Mouse (Mus musculus) midbrain, embryonic 14.5 days (tissue): ENCODE results near the gene Gna14. TPM values are rescaled to one million over a fixed set of nuclear protein-coding genes. Genes with fewer than 3 reads are reported as not detected.

Experiments used
- ATAC-seq: fragments of 200-750 bp; cut with Nextera tagmentation; 2 replicates; pipeline ENCODE4 v1.8.0; 2017; ENCODE audit warnings: moderate number of reproducible peaks, moderate library complexity; ENCODE audit not compliant: low FRiP score, low TSS enrichment
- DNase-seq: peaks from one replicate; pipeline ENCODE4 v3.0.0-alpha.2; 2015
- H3K27ac ChIP-seq: fragments of 300-500 bp; sonication (generic); replicated peaks from 2 replicates; pipeline ENCODE4 v1.5.1; 2014; ENCODE audit warnings: mild to moderate bottlenecking, low read depth, low read length, moderate library complexity
- H3K27me3 ChIP-seq: fragments of 300-500 bp; sonication (generic); 2 replicates; pipeline ENCODE4 v1.6.1; 2014; ENCODE audit warnings: low read length, control low read depth, mixed read lengths; ENCODE audit not compliant: control insufficient read depth, insufficient read depth
- H3K36me3 ChIP-seq: fragments of 300-500 bp; sonication (generic); 2 replicates; pipeline ENCODE4 v1.6.1; 2014; ENCODE audit warnings: low read length, control low read depth; ENCODE audit not compliant: control insufficient read depth, insufficient read depth
- H3K4me1 ChIP-seq: fragments of 300-500 bp; sonication (generic); 2 replicates; pipeline ENCODE4 v1.6.1; 2014; ENCODE audit warnings: mild to moderate bottlenecking, antibody characterized with exemption, low read length, control low read depth; ENCODE audit not compliant: control insufficient read depth, insufficient read depth
- H3K4me2 ChIP-seq: fragments of 300-500 bp; sonication (generic); 2 replicates; pipeline ENCODE4 v1.6.1; 2014; ENCODE audit warnings: mild to moderate bottlenecking, low read length, moderate library complexity
- H3K4me3 ChIP-seq: fragments of 300-500 bp; sonication (generic); replicated peaks from 2 replicates; pipeline ENCODE4 v1.5.1; 2014; ENCODE audit warnings: low read depth, low read length
- H3K9ac ChIP-seq: fragments of 300-500 bp; sonication (generic); replicated peaks from 2 replicates; pipeline ENCODE4 v1.6.1; 2014; ENCODE audit warnings: mild to moderate bottlenecking, low read length, moderate library complexity
- H3K9me3 ChIP-seq: fragments of 300-500 bp; sonication (generic); 2 replicates; pipeline ENCODE4 v1.6.1; 2016; ENCODE audit warnings: low read length, control low read depth, mixed read lengths; ENCODE audit not compliant: control insufficient read depth
- WGBS: fragments of 180-500 bp; shearing (Covaris S2); extraction: QIAGEN DNeasy Blood & Tissue Kit; methylation state at CpG from one replicate; pipeline ENCODE4 v1.1.7; 2014; 5-methylcytosine and 5-hydroxymethylcytosine counted together
- polyA plus RNA-seq: library from polyadenylated mRNA; unstranded; fragments of >200 nt; fragmentation: Nextera tagmentation; extraction: Ambion mirVana; gene quantifications from 2 replicates; pipeline ENCODE4 v1.2.1, GENCODE M21; 2014

Gene Gna14
- polyA plus RNA-seq, result 0.25 and 0.35 TPM in 2 replicates

DNA sequence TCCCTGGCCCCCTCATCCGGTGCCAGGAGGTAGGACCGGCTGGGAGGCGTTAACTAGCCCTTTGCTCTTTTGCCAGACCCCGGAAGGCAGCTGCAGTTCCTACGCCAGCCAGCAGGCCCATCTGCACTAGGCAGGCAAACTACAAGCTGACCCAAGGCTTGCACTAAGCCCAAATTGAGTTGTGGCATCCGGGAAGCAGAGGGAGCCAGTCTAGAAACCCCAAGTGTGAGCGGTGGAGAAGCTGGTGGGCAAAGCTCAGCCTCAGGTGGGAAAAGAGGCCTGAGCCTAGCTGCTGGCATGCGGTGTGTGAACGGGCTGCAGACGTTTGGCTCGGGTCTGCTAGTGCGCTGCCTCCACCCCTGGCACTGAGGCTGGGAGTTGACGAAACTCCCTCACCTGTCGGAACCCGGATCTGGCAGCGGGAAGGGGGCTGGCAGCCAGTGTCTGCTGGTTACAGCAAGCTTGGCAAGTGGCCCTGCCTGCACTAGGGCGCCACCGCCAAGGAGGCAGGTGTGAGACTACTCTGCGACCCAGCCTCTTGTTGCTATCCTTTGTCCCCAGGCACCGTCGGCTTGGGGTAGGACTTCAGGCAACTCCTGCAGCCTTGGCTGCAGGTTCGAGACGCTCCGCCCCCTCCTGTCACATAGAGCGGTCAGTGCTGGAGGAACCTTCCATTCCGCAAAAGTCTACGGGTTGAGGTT is at the start of gene Gna14:
TSS of gene Gna14 (plus strand) at position 232 of the 701 bp plus-strand sequence.
- ATAC-seq, result peak; percentile 67
- Histone ChIP-seq H3K4me2 (peak within 1 kb of the TSS; percentile 68), H3K9ac (peak within 1 kb of the TSS; percentile 29; the same call in 1 of the 2 replicates), H3K4me3 (peak within 1 kb of the TSS; percentile 34), H3K27me3 (peaks cover 35% of the 10 kb centered on the region), H3K9me3 (no peaks in the 10 kb centered on the region), H3K36me3 (no peaks in the 10 kb centered on the region), H3K4me1 (peaks cover 15% of the 10 kb centered on the region; the same call in 1 of the 2 replicates), H3K27ac (no peak within 1 kb of the TSS)
- WGBS, result 1% methylated on average over 27 of the region's 27 CpGs
- DNase-seq, result peak; percentile 70

DNA sequence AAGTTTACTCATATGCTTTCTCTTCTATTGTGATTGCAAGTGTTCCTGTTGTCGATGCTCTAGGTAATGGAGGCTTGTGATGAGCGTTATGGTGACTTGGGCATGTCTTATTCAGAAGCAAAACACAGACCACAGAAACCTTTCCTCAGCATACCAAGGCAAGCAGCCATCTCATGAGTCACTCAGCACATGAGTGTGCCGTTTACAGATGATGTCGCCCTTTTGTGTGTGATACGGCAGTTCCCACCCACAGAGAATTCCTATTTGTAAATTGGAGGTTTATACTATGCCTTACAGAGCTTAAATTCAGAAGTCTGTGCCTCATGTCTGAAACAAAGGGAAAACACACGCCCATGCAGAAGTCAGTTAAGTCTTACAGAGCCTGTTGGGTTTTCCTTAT is 49.0 kb upstream of the Gna14 start:
- Histone ChIP-seq H3K27ac (no peak overlapping the region), H3K4me1 (no peaks in the 10 kb centered on the region; the same call in 1 of the 2 replicates), H3K4me3 (no peak overlapping the region), H3K4me2 (no peak overlapping the region), H3K36me3 (peaks cover 19% of the 10 kb centered on the region), H3K9me3 (no peaks in the 10 kb centered on the region), H3K9ac (no peak overlapping the region), H3K27me3 (no peaks in the 10 kb centered on the region)
- no peak for DNase-seq
- WGBS, result 77% methylated on average over 6 of the region's 6 CpGs
- no peak for ATAC-seq

DNA sequence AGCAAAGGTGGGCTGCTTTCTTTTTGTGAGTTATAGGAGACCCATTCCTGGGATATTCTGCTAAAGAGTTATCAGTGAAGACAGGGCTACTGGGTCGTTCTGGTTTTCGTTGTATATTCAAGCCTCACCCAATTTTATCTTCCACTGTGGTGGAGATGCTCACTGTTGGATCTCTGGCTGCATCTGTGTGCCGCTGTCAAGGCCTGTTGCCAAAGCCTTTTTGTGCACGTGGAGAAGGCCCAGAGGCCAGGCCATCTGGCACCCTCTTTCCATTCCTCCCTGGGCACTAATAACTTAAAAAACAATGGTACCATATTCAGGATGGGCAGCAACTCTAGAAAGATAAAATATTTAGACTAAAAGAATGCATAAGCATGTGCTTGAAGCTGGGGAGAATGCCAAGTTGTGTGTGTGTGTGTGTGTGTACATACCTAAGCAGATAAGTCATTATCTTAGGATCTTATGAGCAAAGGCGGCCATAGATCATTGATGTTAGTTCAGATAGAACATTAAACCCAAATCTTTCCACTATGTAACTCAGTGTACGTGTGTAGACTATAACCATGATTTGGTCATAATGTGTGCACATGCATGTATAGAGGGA is 45.3 kb upstream of the Gna14 start:
- Histone ChIP-seq H3K4me1 (no peaks in the 10 kb centered on the region), H3K27me3 (no peaks in the 10 kb centered on the region), H3K4me2 (no peak overlapping the region), H3K9ac (no peak overlapping the region), H3K9me3 (no peaks in the 10 kb centered on the region), H3K36me3 (peaks cover 6% of the 10 kb centered on the region; the same call in 1 of the 2 replicates), H3K27ac (no peak overlapping the region), H3K4me3 (no peak overlapping the region)
- ATAC-seq, result no peak
- DNase-seq, result no peak
- 80% methylated on average over 6 of the region's 6 CpGs for WGBS

DNA sequence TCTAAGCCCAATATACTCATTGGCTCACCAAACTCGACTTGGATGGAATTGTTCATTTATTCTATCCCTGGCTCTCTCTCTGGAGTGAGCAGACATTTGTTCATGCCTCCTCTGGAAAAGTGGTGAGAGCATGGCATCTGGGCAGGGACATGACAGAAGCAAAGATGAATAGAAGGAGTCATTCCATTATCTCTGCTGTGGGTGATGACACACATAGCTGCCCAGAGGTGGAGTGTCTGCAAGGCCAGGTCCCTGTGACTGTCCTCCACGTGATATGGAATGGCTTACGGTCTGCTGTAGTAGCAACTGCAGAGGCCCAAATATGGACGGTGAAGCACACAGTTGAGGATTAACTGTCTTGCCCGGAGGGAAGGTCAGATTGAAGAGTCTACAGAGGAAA is 41.2 kb upstream of the Gna14 start:
- H3K27ac ChIP-seq, result no peak overlapping the region
- no peak overlapping the region for H3K4me2 ChIP-seq
- no peak for ATAC-seq
- H3K36me3 ChIP-seq, result no peaks in the 10 kb centered on the region
- no peaks in the 10 kb centered on the region for H3K9me3 ChIP-seq
- DNase-seq, result no peak
- H3K4me3 ChIP-seq, result no peak overlapping the region
- H3K4me1 ChIP-seq, result no peaks in the 10 kb centered on the region
- H3K27me3 ChIP-seq, result no peaks in the 10 kb centered on the region
- 89% methylated on average over 5 of the region's 5 CpGs for WGBS
- H3K9ac ChIP-seq, result no peak overlapping the region

DNA sequence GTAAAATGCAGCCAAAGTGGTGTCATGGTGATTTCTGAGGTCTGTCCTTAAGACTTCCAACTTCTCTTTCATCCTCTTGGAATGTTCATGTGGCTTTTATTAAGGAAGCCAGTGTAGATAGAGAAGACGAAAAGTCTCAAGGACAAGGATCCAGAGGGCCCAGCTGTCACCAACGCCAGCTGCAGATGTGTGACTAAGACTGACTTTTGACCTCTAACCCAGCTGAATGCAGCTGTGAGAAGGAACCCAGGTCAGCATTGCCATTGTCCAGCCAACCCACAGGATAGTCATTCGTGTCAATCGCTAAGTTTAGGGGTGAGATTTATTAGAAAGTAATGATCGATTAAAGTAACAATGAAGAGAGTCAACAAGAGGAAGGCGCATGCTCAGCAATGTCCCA is 32.5 kb upstream of the Gna14 start:
- Histone ChIP-seq H3K27me3 (no peaks in the 10 kb centered on the region), H3K27ac (no peak overlapping the region), H3K9me3 (no peaks in the 10 kb centered on the region), H3K4me3 (no peak overlapping the region), H3K4me1 (0 out of 2 replicates have a peak, but pooled peaks cover 2% of the 10 kb centered on the region), H3K36me3 (no peaks in the 10 kb centered on the region), H3K9ac (no peak overlapping the region), H3K4me2 (no peak overlapping the region)
- DNase-seq (no peak), ATAC-seq (no peak)
- 85% methylated on average over 6 of the region's 6 CpGs for WGBS

DNA sequence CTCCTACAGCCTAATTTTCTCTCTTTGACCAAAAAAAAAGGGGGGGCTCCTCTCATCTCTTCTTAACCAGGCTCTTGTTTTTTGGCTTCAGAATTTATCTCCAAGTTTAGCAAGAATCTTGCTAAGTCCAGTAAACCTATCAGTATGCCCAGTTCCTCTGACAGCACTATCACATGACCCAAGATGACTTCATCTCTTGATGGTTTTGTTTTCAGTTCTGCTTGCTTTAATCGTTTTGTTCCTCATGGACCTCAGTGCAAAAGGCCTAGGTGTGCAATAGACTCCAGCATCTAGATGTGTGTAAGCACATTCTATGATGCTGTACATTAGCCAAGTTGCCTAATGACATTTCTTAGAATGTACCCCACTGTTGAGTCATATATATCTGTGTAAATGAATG is 27.8 kb upstream of the Gna14 start:
- Histone ChIP-seq H3K4me3 (no peak overlapping the region), H3K36me3 (no peaks in the 10 kb centered on the region), H3K4me2 (no peak overlapping the region), H3K9ac (no peak overlapping the region), H3K4me1 (0 out of 2 replicates have a peak, but pooled peaks cover 2% of the 10 kb centered on the region), H3K9me3 (no peaks in the 10 kb centered on the region), H3K27me3 (no peaks in the 10 kb centered on the region), H3K27ac (no peak overlapping the region)
- no peak for ATAC-seq
- 90% methylated on average over 1 of the region's 1 CpGs for WGBS
- no peak for DNase-seq

DNA sequence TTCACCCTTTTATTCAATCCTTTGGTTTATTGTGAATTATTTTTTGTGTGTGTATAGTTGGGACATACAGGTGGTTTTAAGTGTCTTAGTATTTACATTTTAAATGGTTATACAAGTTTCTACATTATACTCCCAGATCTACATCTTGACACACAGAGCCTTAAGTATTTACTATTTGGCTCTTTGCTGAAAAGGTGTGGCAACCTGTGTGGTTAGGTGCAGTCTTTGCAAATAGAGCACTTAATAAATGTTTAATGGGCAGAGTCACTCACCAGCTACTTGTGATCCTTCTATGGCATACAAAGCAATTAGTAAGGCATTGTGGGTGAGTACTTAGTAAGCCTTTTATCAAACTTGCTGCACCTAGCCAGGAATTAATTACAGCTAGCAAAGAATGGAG is 24.3 kb upstream of the Gna14 start:
- DNase-seq (no peak), ATAC-seq (no peak)
- H3K27ac ChIP-seq, result no peak overlapping the region
- 0 out of 2 replicates have a peak, but pooled peaks cover 2% of the 10 kb centered on the region for H3K4me1 ChIP-seq
- no peaks in the 10 kb centered on the region for H3K36me3 ChIP-seq
- no peaks in the 10 kb centered on the region for H3K9me3 ChIP-seq
- H3K27me3 ChIP-seq, result no peaks in the 10 kb centered on the region
- no peak overlapping the region for H3K4me2 ChIP-seq
- no peak overlapping the region for H3K4me3 ChIP-seq
- H3K9ac ChIP-seq, result no peak overlapping the region

DNA sequence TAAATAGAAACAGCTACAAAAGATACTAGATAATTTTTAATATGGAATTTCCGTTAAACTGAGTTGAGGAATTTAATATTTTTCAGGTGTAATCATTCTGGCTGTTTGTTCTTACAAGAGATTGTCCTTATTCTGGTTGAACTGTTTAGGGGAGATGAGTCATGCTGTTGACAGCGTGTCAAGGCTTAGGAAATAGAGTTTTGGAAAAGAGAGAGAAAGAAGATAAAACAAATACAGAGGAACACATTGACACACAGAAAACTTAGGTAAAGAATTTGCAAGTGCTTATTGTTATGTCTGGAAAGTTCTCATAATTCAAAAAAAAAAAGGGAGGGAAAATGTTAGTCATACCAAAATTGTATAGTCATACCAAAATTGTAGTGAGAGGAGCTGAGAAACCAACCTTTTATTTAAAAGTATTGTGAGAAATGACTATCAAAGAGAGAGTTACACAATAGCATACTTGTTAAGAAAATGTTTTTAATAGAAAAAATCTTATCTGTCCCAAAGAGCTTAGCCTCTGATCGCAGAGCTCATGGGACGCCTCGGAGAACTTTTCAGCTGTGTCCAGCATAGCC is 17.4 kb upstream of the Gna14 start:
- H3K4me1 ChIP-seq, result no peaks in the 10 kb centered on the region
- ATAC-seq (no peak), DNase-seq (no peak)
- H3K9me3 ChIP-seq, result no peaks in the 10 kb centered on the region
- H3K36me3 ChIP-seq, result no peaks in the 10 kb centered on the region
- H3K4me2 ChIP-seq, result no peak overlapping the region
- no peak overlapping the region for H3K4me3 ChIP-seq
- H3K9ac ChIP-seq, result no peak overlapping the region
- no peaks in the 10 kb centered on the region for H3K27me3 ChIP-seq
- H3K27ac ChIP-seq, result no peak overlapping the region
- 91% methylated on average over 5 of the region's 5 CpGs for WGBS
